8 mouse cellular contexts compared by ENCODE assay signal in genomic region chr6:72512386-72513070, GRCm38 (mm10). TPM values are rescaled to one million over a fixed set of nuclear protein-coding genes. Genes with fewer than 3 reads are reported as not detected.
A peak's percentile ranks its signal among the peaks of the same experiment; 100 is the strongest.
DNase-seq lines count a peak whose midpoint lies in the region; ATAC-seq and TF ChIP-seq lines count a peak whose summit lies in the region.

No protein-coding gene starts in this region.

- H3K4me1 ChIP-seq in embryonic fibroblast, embryonic 13.5 days (ENCODE audit: control insufficient read depth, insufficient read depth, low read length), result peaks cover 7% of the 10 kb centered on the region; the same call in 1 of the 2 replicates
- peaks cover 19% of the 10 kb centered on the region for H3K4me1 ChIP-seq in heart, embryonic 11.5 days (ENCODE audit: control insufficient read depth, insufficient read depth, low read length)
- peaks cover 32% of the 10 kb centered on the region for H3K4me1 ChIP-seq in kidney, embryonic 16.5 days (ENCODE audit: insufficient read depth, low read length)
- H3K4me1 ChIP-seq in liver, adult 2 months (ENCODE audit: control insufficient read depth, insufficient read depth, low read length), result peaks cover 16% of the 10 kb centered on the region

- H3K27ac ChIP-seq in embryonic fibroblast, embryonic 13.5 days (ENCODE audit: insufficient read depth, low read length), result peak overlapping the region; percentile 78
- H3K27ac ChIP-seq in heart, embryonic 11.5 days (ENCODE audit: low read depth, low read length), result peak overlapping the region; percentile 80
- H3K27ac ChIP-seq in kidney, embryonic 16.5 days (ENCODE audit: low read length), result peak overlapping the region; percentile 89
- peak overlapping the region; percentile 73 for H3K27ac ChIP-seq in liver, adult 2 months (replicated peaks; ENCODE audit: insufficient read depth, low read depth, low read length)

- peak; percentile 73 for DNase-seq in 416B (ENCODE audit: low read depth)
- peak; percentile 94 for DNase-seq in brain, adult 2 months (ENCODE audit: low read depth, low spot score)
- peak; percentile 69 for DNase-seq in liver, adult 2 months (ENCODE audit: extremely low read depth, low read depth, low spot score)
- DNase-seq in spleen, postnatal 36 days (ENCODE audit: low spot score in 2 of 2), result peak; percentile 64 to 66

- H3K27me3 ChIP-seq in heart, embryonic 11.5 days (ENCODE audit: control insufficient read depth, insufficient read depth, low read length), result no peaks in the 10 kb centered on the region
- H3K27me3 ChIP-seq in kidney, embryonic 16.5 days (ENCODE audit: insufficient read depth, low read length), result no peaks in the 10 kb centered on the region
- no peaks in the 10 kb centered on the region for H3K27me3 ChIP-seq in liver, adult 2 months (ENCODE audit: control insufficient read depth, insufficient read depth, low read length)

- no peaks in the 10 kb centered on the region for H3K9me3 ChIP-seq in heart, embryonic 11.5 days (replicated peaks; ENCODE audit: control insufficient read depth, low read length)
- no peaks in the 10 kb centered on the region for H3K9me3 ChIP-seq in kidney, embryonic 16.5 days (ENCODE audit: low read length)

- WGBS in heart, embryonic 11.5 days (ENCODE audit: insufficient replicate concordance), result 3% methylated on average over 28 of the region's 33 CpGs
- WGBS in kidney, embryonic 16.5 days, result 10% methylated on average over 33 of the region's 33 CpGs
- WGBS in liver, adult 2 months, result 23% methylated on average over 33 of the region's 33 CpGs

- TF ChIP-seq POLR2A in embryonic fibroblast, embryonic 13.5 days (IDR thresholded peaks at IDR 0.05; ENCODE audit: low read depth, low read length), result peak; percentile 21
- no peak for TF ChIP-seq POLR2A in liver, adult 2 months (IDR thresholded peaks at IDR 0.05; ENCODE audit: extremely low read depth, insufficient read depth, low read length)

- no peak for TF ChIP-seq CTCF in embryonic fibroblast, embryonic 13.5 days (IDR thresholded peaks at IDR 0.05; ENCODE audit: borderline replicate concordance, insufficient read depth, low read length)
- TF ChIP-seq CTCF in liver, adult 2 months (IDR thresholded peaks at IDR 0.05; ENCODE audit: low read depth, low read length), result no peak

- no peak overlapping the region for H3K4me3 ChIP-seq in embryonic fibroblast, embryonic 13.5 days (ENCODE audit: insufficient read depth, low read length)
- H3K4me3 ChIP-seq in heart, embryonic 11.5 days (ENCODE audit: low read depth, low read length), result peak overlapping the region; percentile 36
- peak overlapping the region; percentile 44 for H3K4me3 ChIP-seq in kidney, embryonic 16.5 days (ENCODE audit: low read length)
- peak overlapping the region; percentile 57 for H3K4me3 ChIP-seq in liver, adult 2 months (ENCODE audit: insufficient read depth, low read depth, low read length)

- ATAC-seq in heart, embryonic 11.5 days (replicated peaks; ENCODE audit: insufficient number of reproducible peaks, low FRiP score, low TSS enrichment), result peak; percentile 81
- peak; percentile 78 for ATAC-seq in kidney, embryonic 16.5 days (ENCODE audit: low FRiP score, low TSS enrichment)
- ATAC-seq in monocyte, adult 5-6 weeks (replicated peaks; ENCODE audit: insufficient number of reproducible peaks, low FRiP score, low TSS enrichment, poor library complexity, severe bottlenecking), result peak; percentile 73

- H3K9ac ChIP-seq in heart, embryonic 11.5 days (ENCODE audit: low read depth, low read length), result peak overlapping the region; percentile 83
- H3K9ac ChIP-seq in kidney, embryonic 16.5 days (replicated peaks; ENCODE audit: low read length), result peak overlapping the region; percentile 77
- H3K9ac ChIP-seq in liver, adult 2 months (ENCODE audit: low read depth, low read length), result peak overlapping the region; percentile 63

- no peaks in the 10 kb centered on the region for H3K79me2 ChIP-seq in liver, adult 2 months (ENCODE audit: control insufficient read depth, insufficient read depth, low read length)

- H3K36me3 ChIP-seq in heart, embryonic 11.5 days (ENCODE audit: control insufficient read depth, insufficient read depth, low read length), result no peaks in the 10 kb centered on the region
- no peaks in the 10 kb centered on the region for H3K36me3 ChIP-seq in kidney, embryonic 16.5 days (ENCODE audit: insufficient read depth, low read length)
- no peaks in the 10 kb centered on the region for H3K36me3 ChIP-seq in liver, adult 2 months (ENCODE audit: control insufficient read depth, insufficient read depth, low read length)

- peak overlapping the region; percentile 71 for H3K4me2 ChIP-seq in heart, embryonic 11.5 days
- H3K4me2 ChIP-seq in kidney, embryonic 16.5 days (replicated peaks; ENCODE audit: low read depth, low read length), result peak overlapping the region; percentile 58

RNA-seq across cellular contexts. Expression of gene Sh2d6, which starts 9.0 kb away (rescaled TPM):
- 1.8 and 1.9 TPM in 2 replicates for polyA plus RNA-seq in embryonic fibroblast, embryonic 13.5 days (2011; ENCODE audit: insufficient read length, low read depth, missing spikeins)
- not detected in 2 replicates for polyA plus RNA-seq in heart, embryonic 11.5 days (2014; fragmentation: Nextera tagmentation; extraction: Ambion mirVana)
- 0.17 TPM in 1 of 2 replicates, not detected in the other for polyA plus RNA-seq in kidney, embryonic 16.5 days (2015; fragmentation: Nextera tagmentation; extraction: Ambion mirVana)
- not detected in 2 replicates for total RNA-seq in liver, adult 2 months (2014; rRNA removed)
- polyA plus RNA-seq in liver, adult 2 months (2012; rRNA removed), result not detected in 2 replicates
- total RNA-seq in monocyte, adult 5-6 weeks (2017), result 0.75 TPM in 1 of 3 replicates, not detected in the others

RNA-seq across cellular contexts. Expression of gene Capg, which starts 31.7 kb away (rescaled TPM):
- polyA plus RNA-seq in embryonic fibroblast, embryonic 13.5 days (2011; ENCODE audit: insufficient read length, low read depth, missing spikeins), result 95.7 and 182 TPM in 2 replicates
- polyA plus RNA-seq in heart, embryonic 11.5 days (2014; fragmentation: Nextera tagmentation; extraction: Ambion mirVana), result 22.7 and 25.9 TPM in 2 replicates
- 83.1 and 94.3 TPM in 2 replicates for polyA plus RNA-seq in kidney, embryonic 16.5 days (2015; fragmentation: Nextera tagmentation; extraction: Ambion mirVana)
- total RNA-seq in liver, adult 2 months (2014; rRNA removed), result 3.9 and 4.3 TPM in 2 replicates
- polyA plus RNA-seq in liver, adult 2 months (2012; rRNA removed), result 2.2 and 2.8 TPM in 2 replicates
- 54.4 to 71.6 TPM (median 54.8 TPM) in 3 replicates for total RNA-seq in monocyte, adult 5-6 weeks (2017)
